Mouse (Mus musculus) intestine, postnatal 0 days (tissue): ENCODE data around the gene Pde4d. TPM values are rescaled to one million over a fixed set of nuclear protein-coding genes. Genes with fewer than 3 reads are reported as not detected.
A peak's percentile ranks its signal among the peaks of the same experiment; 100 is the strongest.

Experiments
- ATAC-seq: fragments of 200-750 bp; cut with Nextera tagmentation; 2 replicates; pipeline ENCODE4 v1.8.0; 2017; ENCODE audit warnings: mild to moderate bottlenecking, moderate TSS enrichment, moderate library complexity
- H3K27ac ChIP-seq: fragments of 300-500 bp; sonication (generic); 2 replicates; pipeline ENCODE4 v1.5.1; 2014; ENCODE audit warnings: mild to moderate bottlenecking, low read depth, low read length, moderate library complexity
- H3K27me3 ChIP-seq: fragments of 300-500 bp; sonication (generic); replicated peaks from 2 replicates; pipeline ENCODE4 v1.6.1; 2014; ENCODE audit warnings: low read length, mixed read lengths; ENCODE audit not compliant: control insufficient read depth, insufficient read depth
- H3K36me3 ChIP-seq: fragments of 300-500 bp; sonication (generic); 2 replicates; pipeline ENCODE4 v1.6.1; 2014; ENCODE audit warnings: mild to moderate bottlenecking, moderate library complexity; ENCODE audit not compliant: control insufficient read depth, insufficient read depth
- H3K4me1 ChIP-seq: fragments of 300-500 bp; sonication (generic); replicated peaks from 2 replicates; pipeline ENCODE4 v1.6.1; 2014; ENCODE audit warnings: antibody characterized with exemption, low read length, mixed read lengths; ENCODE audit not compliant: control insufficient read depth, insufficient read depth
- H3K4me2 ChIP-seq: fragments of 300-500 bp; sonication (generic); replicated peaks from 2 replicates; pipeline ENCODE4 v1.6.1; 2014; ENCODE audit warnings: low read depth, mild to moderate bottlenecking, moderate library complexity
- H3K4me3 ChIP-seq: fragments of 300-500 bp; sonication (generic); 2 replicates; pipeline ENCODE4 v1.5.1; 2014; ENCODE audit warnings: low read depth, low read length
- H3K9ac ChIP-seq: fragments of 300-500 bp; sonication (generic); 2 replicates; pipeline ENCODE4 v1.6.1; 2014; ENCODE audit warnings: mild to moderate bottlenecking, low read depth, low read length
- H3K9me3 ChIP-seq: fragments of 300-500 bp; sonication (generic); 2 replicates; pipeline ENCODE4 v1.6.1; 2016; ENCODE audit warnings: mixed run types; ENCODE audit not compliant: control insufficient read depth
- CTCF ChIP-seq: sonication (generic); IDR thresholded peaks from 2 replicates; pipeline ENCODE4 v1.5.1; 2016; ENCODE audit warnings: low read depth, mild to moderate bottlenecking, control low read depth, antibody characterized with exemption, moderate library complexity
- WGBS: fragments of 180-500 bp; shearing (Covaris S2); extraction: QIAGEN DNeasy Blood & Tissue Kit; methylation state at CpG from one replicate; pipeline ENCODE4 v1.1.7; 2014; 5-methylcytosine and 5-hydroxymethylcytosine counted together
- polyA plus RNA-seq: library from polyadenylated mRNA; unstranded; fragments of >200 nt; fragmentation: Nextera tagmentation; extraction: Ambion mirVana; gene quantifications from 2 replicates; pipeline ENCODE4 v1.2.1, GENCODE M21; 2015

Pde4d gene
- polyA plus RNA-seq, 1 experiment from 2014 or later = 17.8 TPM

DNA sequence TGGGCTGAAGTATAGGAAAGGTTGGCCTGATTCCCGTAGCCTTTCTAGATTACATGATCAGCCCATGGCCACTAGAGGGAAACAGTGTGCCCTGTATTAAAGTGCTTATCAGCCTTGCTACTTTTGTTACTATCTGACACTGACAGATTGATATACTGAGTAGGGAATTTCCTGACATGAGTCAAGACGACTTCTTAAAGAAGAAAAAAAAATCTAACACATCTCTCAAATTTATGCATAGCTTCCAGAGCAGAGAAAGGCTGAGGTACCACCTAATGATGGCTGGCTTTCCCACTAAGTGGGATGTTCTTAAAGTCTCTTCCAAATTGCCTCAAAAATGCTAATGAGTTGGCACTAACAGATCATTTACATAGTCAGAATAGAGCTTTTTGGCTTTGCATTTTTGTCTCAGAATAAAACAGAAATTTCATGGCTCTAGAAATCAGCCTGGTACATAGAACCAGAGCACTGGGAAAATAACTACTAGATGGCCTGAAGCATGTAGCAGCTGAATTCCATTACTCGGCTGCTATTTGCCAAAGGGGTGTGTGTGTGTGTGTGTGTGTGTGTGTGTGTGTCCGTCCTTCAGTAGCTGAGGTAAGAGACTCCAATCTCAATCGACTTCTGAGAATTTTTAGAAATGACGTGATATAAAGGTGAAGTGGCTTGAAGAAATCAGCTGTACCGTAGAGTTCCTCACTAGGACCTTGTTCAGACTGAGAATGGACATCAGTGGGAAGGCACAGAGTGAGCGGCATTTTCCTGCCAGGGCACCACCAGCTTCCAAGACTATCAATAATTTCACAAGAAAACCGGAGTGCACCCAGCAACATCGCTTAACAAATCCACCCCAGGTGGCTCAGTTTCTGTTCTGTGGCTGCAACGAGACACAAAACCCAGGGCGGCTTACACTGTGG is 1108.9 kb downstream of the Pde4d start:
- H3K4me1 ChIP-seq = no peaks in the 10 kb centered on the region
- H3K36me3 ChIP-seq = no peaks in the 10 kb centered on the region
- no peak overlapping the region for H3K27ac ChIP-seq
- WGBS = 71% methylated on average over 12 of the region's 12 CpGs
- peak; percentile 86 for TF ChIP-seq CTCF
- no peak overlapping the region for H3K9ac ChIP-seq
- no peaks in the 10 kb centered on the region for H3K9me3 ChIP-seq
- H3K27me3 ChIP-seq = no peaks in the 10 kb centered on the region
- no peak overlapping the region for H3K4me3 ChIP-seq
- ATAC-seq = no peak
- no peak overlapping the region for H3K4me2 ChIP-seq

DNA sequence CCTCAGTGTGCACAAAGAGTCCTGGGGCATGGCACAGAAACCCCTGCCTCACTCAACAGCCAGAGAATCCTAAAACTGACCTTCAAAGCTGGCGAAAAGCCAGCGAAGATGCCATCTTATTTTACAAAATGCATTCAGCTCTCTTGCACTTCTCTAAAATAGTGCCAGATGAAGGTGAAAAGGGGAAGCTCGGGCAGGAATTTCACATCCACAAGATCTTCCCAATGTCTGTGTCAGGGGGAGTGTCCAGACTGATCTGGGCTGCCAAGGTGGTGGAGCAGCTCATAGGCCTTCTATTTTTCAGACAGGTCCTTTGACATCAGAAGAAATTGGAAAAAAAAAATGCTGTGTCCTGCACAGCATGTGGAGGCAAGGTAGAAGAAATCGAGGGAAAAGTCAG is 1110.5 kb downstream of the Pde4d start:
- H3K4me2 ChIP-seq = no peak overlapping the region
- no peak for ATAC-seq
- no peaks in the 10 kb centered on the region for H3K9me3 ChIP-seq
- no peak overlapping the region for H3K9ac ChIP-seq
- H3K36me3 ChIP-seq = no peaks in the 10 kb centered on the region
- H3K4me3 ChIP-seq = no peak overlapping the region
- no peak overlapping the region for H3K27ac ChIP-seq
- TF ChIP-seq CTCF = no peak
- WGBS = 89% methylated on average over 4 of the region's 4 CpGs
- H3K4me1 ChIP-seq = no peaks in the 10 kb centered on the region
- H3K27me3 ChIP-seq = no peaks in the 10 kb centered on the region

DNA sequence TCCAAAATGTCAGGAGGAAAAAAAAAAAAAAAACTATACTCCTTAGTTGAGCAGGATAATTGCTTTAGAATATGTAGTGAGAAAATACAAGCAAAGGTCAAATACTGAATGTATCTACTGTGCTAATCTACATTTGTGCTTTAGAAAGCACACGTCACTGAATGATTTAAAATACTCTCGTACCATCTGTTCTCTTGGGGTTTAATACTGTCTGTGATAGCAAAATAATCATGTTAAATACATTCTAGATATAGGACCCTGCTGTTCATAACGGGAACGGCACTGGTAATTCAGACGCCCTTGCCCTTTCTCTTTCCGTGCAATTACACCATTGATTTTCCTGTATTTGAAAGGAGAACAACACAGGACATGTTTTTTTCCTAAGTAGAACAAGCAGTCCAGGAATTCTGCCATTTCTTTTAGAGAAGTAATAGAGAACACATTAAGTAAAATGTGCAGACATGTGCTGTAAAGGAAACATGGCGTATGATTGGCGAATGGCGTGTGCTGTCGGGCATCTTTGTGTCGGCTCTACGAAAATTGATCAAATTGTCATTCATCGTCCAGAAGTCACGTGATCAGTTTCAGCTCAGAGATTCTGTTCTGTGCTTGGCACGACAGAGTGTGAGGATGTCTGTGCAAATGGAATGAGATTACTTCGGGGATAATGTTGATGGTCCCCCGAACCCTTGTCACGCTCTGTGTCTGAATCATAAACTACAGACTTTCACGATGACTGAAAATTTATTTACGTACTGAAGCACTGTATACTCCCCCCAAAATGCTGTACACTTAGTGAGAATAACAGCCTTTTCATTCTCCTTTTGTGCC is 1119.1 kb downstream of the Pde4d start:
- 92% methylated on average over 20 of the region's 20 CpGs for WGBS
- no peak overlapping the region for H3K9ac ChIP-seq

GRCm38 (mm10) chr13:109569491-109569890 is 1119.7 kb downstream of the Pde4d start:
- no peak for ATAC-seq
- Histone ChIP-seq H3K36me3 (no peaks in the 10 kb centered on the region), H3K4me2 (no peak overlapping the region), H3K4me3 (no peak overlapping the region), H3K27ac (no peak overlapping the region), H3K9me3 (no peaks in the 10 kb centered on the region), H3K4me1 (no peaks in the 10 kb centered on the region), H3K9ac (no peak overlapping the region), H3K27me3 (no peaks in the 10 kb centered on the region)
- WGBS = 75% methylated on average over 5 of the region's 5 CpGs
- TF ChIP-seq CTCF = no peak

More for the DNA sequence above, 1119.1 kb downstream of the Pde4d start:
- Histone ChIP-seq H3K27ac (no peak overlapping the region), H3K36me3 (no peaks in the 10 kb centered on the region), H3K4me1 (no peaks in the 10 kb centered on the region), H3K4me3 (no peak overlapping the region), H3K9me3 (no peaks in the 10 kb centered on the region), H3K4me2 (no peak overlapping the region), H3K27me3 (no peaks in the 10 kb centered on the region)
- no peak for TF ChIP-seq CTCF
- ATAC-seq = no peak

- no peaks in the 10 kb centered on the region for H3K4me1 ChIP-seq
- no peak for ATAC-seq
- H3K4me3 ChIP-seq = no peak overlapping the region
- TF ChIP-seq CTCF = 0 out of 2 replicates have a peak, but pooled peaks have one; percentile 7
- H3K27ac ChIP-seq = no peak overlapping the region
- no peak overlapping the region for H3K4me2 ChIP-seq
- H3K27me3 ChIP-seq = no peaks in the 10 kb centered on the region
- WGBS = 58% methylated on average over 1 of the region's 1 CpGs
- H3K9ac ChIP-seq = no peak overlapping the region
- H3K36me3 ChIP-seq = no peaks in the 10 kb centered on the region
- H3K9me3 ChIP-seq = no peaks in the 10 kb centered on the region
These were observed 1127.0 kb downstream of the Pde4d start for GRCm38 (mm10) chr13:109576725-109577124.

DNA sequence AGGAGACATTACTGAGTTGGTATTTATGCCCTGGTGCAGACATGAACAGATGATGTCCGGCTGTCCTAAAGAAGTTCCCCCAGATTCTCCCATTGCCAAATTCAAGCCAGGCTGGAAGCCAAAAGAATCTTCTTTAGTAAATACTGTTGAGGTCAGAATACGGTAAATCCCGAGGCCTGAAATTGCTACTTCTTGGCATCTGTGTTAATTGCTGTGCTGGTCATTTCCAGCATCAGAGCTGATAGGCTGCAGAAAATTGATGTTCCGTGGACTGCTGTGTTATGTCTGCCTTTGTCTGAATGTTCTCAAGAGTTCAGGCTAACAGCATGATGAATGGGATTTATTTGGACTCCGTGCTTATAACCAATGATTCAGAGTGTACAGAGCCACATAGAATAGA is 1127.7 kb downstream of the Pde4d start:
- H3K4me3 ChIP-seq = no peak overlapping the region
- H3K27ac ChIP-seq = no peak overlapping the region
- no peaks in the 10 kb centered on the region for H3K9me3 ChIP-seq
- no peaks in the 10 kb centered on the region for H3K27me3 ChIP-seq
- TF ChIP-seq CTCF = no peak
- H3K4me2 ChIP-seq = no peak overlapping the region
- no peak for ATAC-seq
- no peaks in the 10 kb centered on the region for H3K36me3 ChIP-seq
- 71% methylated on average over 5 of the region's 5 CpGs for WGBS
- no peaks in the 10 kb centered on the region for H3K4me1 ChIP-seq
- no peak overlapping the region for H3K9ac ChIP-seq
